Mouse (Mus musculus): ENCODE measurements around the gene Fam185a. TPM values are rescaled to one million over a fixed set of nuclear protein-coding genes. Genes with fewer than 3 reads are reported as not detected.

Fam185a gene
- polyA plus RNA-seq, 1 experiment from 2014 or later, result 6.2 TPM

DNA sequence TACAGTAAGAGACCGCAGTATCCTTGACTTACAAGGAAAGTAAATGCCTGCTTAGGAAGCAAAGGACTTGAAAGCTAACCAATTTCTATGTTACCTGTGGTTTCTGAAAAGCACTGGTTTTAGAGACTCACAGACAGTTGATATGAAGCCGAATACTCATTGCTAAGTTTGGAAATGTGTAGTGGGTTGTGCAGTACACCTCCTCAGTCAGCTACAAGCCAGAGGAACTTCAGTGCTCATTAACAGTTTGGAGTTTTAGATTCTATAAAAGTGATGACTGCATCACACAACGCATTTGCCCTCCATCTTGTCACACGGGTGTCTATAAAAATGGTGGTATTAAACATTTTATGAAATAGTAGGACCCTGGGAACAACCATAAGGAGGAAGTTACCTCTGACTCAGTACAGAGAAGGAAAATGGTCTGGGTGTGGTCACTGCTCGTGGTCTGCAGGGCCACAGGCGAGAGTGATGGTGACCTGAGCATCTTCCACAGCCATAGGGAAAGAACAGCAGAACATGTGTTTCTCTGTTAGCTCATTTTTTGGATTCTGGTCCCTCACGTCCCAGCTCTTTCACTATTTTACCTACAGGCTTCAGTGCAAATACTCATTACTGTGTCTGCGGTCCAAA lies 60.6 kb downstream of the Fam185a start:
- 90% methylated on average over 8 of the region's 8 CpGs for WGBS
- H3K27ac ChIP-seq, result no peak overlapping the region
- H3K4me3 ChIP-seq (replicated peaks), result no peak overlapping the region
- no peaks in the 10 kb centered on the region for H3K4me1 ChIP-seq
- no peak overlapping the region for H3K4me2 ChIP-seq
- H3K9me3 ChIP-seq (replicated peaks), result no peaks in the 10 kb centered on the region
- ATAC-seq (replicated peaks; ENCODE audit: low FRiP score), result no peak
- H3K36me3 ChIP-seq, result no peaks in the 10 kb centered on the region
- H3K27me3 ChIP-seq, result no peaks in the 10 kb centered on the region
- no peak overlapping the region for H3K9ac ChIP-seq

DNA sequence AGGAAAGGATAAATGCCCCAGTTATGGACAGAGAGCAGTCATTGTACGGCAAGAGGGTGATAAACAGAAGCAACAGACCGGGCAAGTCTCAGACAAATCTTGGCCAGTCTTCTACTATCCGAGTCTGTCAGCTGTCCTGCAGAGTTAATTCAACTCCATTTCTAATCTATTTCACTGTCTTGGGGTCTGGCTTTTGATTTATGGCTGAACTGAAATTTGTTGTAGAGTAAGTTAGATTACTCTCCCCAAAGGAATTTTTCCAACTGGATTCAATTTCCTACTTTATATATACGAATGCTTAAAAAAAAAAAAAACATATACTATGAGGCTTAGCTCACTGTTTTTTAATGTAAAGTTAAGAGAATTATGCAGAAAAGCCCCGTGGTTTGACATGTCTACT lies 62.0 kb downstream of the Fam185a start:
- 68% methylated on average over 5 of the region's 5 CpGs for WGBS
- Histone ChIP-seq H3K27ac (no peak overlapping the region), H3K9me3 (replicated peaks) (no peaks in the 10 kb centered on the region), H3K27me3 (no peaks in the 10 kb centered on the region), H3K4me3 (replicated peaks) (no peak overlapping the region), H3K36me3 (no peaks in the 10 kb centered on the region), H3K4me1 (no peaks in the 10 kb centered on the region), H3K4me2 (no peak overlapping the region), H3K9ac (no peak overlapping the region)
- no peak for ATAC-seq (replicated peaks; ENCODE audit: low FRiP score)

DNA sequence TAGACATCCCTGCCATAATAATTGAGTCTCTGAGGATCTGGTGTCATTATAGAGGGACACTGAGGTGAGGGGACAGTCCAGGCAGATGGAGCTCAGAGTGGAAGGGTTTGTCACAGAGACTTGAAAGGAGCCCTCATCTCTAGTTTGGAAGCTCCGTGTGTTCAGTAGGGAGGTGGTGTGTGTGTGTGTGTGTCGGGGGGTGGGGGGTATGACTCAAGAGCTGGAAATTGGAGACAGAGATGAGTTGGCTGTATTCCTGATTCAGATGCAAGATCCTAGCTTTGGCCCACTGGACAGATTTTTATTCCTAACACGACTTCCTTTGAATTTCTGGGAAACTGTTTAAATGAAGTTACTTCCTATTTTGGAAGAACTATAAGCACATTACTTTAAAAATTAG lies 62.5 kb downstream of the Fam185a start:
- Histone ChIP-seq H3K27ac (no peak overlapping the region), H3K4me1 (no peaks in the 10 kb centered on the region), H3K36me3 (no peaks in the 10 kb centered on the region), H3K27me3 (no peaks in the 10 kb centered on the region), H3K9ac (no peak overlapping the region), H3K9me3 (replicated peaks) (no peaks in the 10 kb centered on the region), H3K4me2 (no peak overlapping the region), H3K4me3 (replicated peaks) (no peak overlapping the region)
- 73% methylated on average over 3 of the region's 3 CpGs for WGBS
- no peak for ATAC-seq (replicated peaks; ENCODE audit: low FRiP score)

DNA sequence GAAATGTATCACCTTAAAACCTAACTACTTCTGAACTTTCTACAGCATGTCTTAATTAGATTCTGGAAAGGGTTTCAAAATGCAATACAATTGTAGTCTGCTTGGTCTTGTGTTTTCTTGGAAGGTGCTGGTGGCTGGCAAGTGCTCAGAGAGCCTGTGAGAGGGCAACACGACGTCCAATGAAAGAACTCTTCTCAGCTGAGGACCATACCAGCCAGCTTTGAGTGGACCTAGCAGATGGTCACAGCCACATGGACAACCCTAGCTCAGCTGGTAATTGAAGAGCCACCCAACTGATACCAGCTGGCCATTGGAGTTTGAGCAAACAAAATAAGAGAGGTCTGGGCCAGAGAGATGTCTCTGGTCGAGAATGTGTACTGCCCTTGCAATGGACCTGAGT lies 63.0 kb downstream of the Fam185a start:
- Histone ChIP-seq H3K9ac (no peak overlapping the region), H3K9me3 (replicated peaks) (no peaks in the 10 kb centered on the region), H3K36me3 (no peaks in the 10 kb centered on the region), H3K4me3 (replicated peaks) (no peak overlapping the region), H3K4me1 (no peaks in the 10 kb centered on the region), H3K27me3 (no peaks in the 10 kb centered on the region), H3K4me2 (no peak overlapping the region), H3K27ac (no peak overlapping the region)
- WGBS, result 88% methylated on average over 3 of the region's 3 CpGs
- ATAC-seq (replicated peaks; ENCODE audit: low FRiP score), result no peak

DNA sequence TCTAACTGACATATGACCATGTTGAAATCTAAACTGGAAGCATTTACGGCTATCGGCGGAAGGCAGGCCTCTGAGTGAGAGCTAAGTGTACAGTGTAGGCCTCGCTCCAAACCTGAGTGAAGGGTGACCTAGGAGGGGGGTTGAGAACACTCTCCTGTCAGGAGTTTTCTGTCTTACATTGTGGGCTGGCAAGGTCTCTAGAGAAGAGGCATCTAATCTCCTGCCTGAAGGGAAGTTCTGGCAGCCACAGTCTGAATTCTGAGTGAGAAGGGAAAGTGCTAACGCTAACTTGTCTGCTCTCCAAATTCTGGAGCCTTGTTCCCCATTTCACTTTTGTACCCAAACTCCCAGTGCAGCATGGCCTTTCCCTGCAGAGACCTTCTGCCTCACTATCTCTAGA lies 63.7 kb downstream of the Fam185a start:
- Histone ChIP-seq H3K9ac (no peak overlapping the region), H3K36me3 (no peaks in the 10 kb centered on the region), H3K9me3 (replicated peaks) (no peaks in the 10 kb centered on the region), H3K4me2 (no peak overlapping the region), H3K4me1 (no peaks in the 10 kb centered on the region), H3K27me3 (no peaks in the 10 kb centered on the region), H3K27ac (no peak overlapping the region), H3K4me3 (replicated peaks) (no peak overlapping the region)
- no peak for ATAC-seq (replicated peaks; ENCODE audit: low FRiP score)
- 91% methylated on average over 5 of the region's 5 CpGs for WGBS

DNA sequence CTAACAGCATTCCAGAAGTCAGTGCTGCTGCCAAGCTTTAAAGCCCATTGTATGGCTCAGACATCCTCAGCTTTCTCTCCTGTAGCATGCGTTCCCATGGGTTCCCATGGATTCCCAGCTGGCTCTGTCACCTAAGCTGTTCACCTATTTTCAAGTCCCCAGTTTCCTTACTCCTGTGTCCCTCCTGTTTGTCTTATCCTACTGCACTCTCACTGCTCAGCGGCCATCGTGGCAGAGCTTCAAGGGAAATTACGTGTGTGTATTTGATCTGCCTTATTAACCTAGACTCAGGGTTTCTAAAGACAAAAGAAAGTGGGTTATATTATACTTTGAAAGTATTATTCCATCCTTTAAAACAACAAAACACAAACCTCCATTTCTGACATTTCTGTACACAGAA lies 64.4 kb downstream of the Fam185a start:
- ATAC-seq (replicated peaks; ENCODE audit: low FRiP score), result no peak
- H3K4me3 ChIP-seq (replicated peaks), result no peak overlapping the region
- no peak overlapping the region for H3K27ac ChIP-seq
- 69% methylated on average over 4 of the region's 4 CpGs for WGBS
- H3K27me3 ChIP-seq, result no peaks in the 10 kb centered on the region
- no peak overlapping the region for H3K4me2 ChIP-seq
- no peaks in the 10 kb centered on the region for H3K9me3 ChIP-seq (replicated peaks)
- no peaks in the 10 kb centered on the region for H3K36me3 ChIP-seq
- no peaks in the 10 kb centered on the region for H3K4me1 ChIP-seq
- H3K9ac ChIP-seq, result no peak overlapping the region

DNA sequence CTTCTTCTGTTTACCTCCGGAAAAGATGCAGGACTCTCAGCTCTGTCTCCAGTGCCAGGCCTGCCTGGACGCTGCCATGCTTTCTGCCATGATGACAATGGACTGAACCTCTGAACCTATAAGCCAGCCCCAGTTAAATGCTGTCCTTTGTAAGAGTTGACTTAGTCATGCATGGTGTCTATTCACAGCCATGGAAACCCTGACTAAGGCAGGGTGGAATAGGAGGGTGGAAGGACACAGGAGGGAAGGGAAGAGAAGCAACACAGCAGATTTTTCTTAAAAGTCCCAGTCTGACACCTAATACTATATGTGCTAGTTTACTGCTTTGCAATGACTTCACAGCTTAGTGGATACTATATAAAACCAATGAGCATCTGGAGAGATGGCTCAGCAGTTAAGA lies 66.7 kb downstream of the Fam185a start:
- ATAC-seq (replicated peaks; ENCODE audit: low FRiP score), result no peak
- 71% methylated on average over 2 of the region's 2 CpGs for WGBS

DNA sequence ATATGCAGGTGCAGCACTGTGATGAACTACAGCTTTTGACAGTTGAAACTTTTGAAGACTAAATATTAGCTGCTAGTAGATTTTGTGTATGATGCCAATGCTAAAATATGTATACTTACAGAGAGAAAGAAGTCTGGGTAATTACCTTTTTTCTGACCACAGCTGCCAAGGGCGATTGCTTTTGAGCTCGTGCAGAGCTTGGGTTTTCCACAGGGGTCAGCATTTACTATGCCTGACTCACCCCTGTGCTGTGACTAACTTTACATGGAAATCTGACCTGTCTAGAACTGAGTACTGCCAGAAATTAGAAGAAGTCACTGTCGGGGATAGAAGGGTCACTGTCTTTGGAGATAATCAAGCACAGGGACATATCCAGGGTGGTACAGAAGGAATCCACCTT lies 67.5 kb downstream of the Fam185a start:
- Histone ChIP-seq H3K4me3 (replicated peaks) (no peak overlapping the region), H3K27me3 (no peaks in the 10 kb centered on the region), H3K9me3 (replicated peaks) (no peaks in the 10 kb centered on the region), H3K4me1 (no peaks in the 10 kb centered on the region), H3K27ac (no peak overlapping the region), H3K9ac (no peak overlapping the region), H3K4me2 (no peak overlapping the region), H3K36me3 (no peaks in the 10 kb centered on the region)
- ATAC-seq (replicated peaks; ENCODE audit: low FRiP score), result no peak
- WGBS, result 62% methylated on average over 3 of the region's 3 CpGs

More for the DNA sequence above, 66.7 kb downstream of the Fam185a start:
- Histone ChIP-seq H3K4me2 (no peak overlapping the region), H3K36me3 (no peaks in the 10 kb centered on the region), H3K4me1 (no peaks in the 10 kb centered on the region), H3K27me3 (no peaks in the 10 kb centered on the region), H3K4me3 (replicated peaks) (no peak overlapping the region), H3K9ac (no peak overlapping the region), H3K9me3 (replicated peaks) (no peaks in the 10 kb centered on the region), H3K27ac (no peak overlapping the region)

DNA sequence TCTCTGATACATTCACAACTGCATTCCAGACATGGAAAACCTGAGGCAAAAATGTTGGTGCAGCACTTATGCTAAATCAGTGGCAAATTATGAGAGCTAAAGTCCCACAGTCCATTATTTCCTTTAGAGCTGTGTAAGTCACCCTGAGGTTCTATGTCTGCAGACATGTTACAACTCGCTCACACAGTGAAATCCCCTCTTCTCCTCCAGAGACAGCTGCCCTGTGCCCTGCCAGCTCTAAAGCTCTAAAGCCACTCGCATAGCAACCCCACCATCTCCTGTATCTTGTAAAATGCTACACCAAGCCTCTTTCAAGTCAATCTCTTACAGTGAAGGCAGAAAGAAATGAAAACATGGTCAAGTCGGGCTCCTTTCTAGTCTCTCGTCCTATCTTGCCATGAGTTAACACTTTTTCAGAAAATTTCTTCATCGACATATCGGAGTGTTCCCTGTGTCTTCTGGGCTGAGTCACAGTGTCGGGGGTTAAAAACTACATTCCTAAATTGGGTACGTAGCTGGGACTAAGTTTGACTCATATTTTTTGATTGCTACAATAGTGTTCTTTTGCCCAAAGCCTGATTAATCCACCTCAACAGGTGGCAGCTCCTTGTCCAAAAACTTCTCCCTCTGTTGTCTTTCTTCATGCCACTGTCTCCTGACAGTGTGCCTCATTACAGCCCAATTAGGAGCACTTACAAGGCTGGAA lies 68.7 kb downstream of the Fam185a start:
- Histone ChIP-seq H3K4me2 (no peak overlapping the region), H3K27me3 (no peaks in the 10 kb centered on the region), H3K9me3 (replicated peaks) (no peaks in the 10 kb centered on the region), H3K36me3 (no peaks in the 10 kb centered on the region), H3K9ac (no peak overlapping the region), H3K4me1 (no peaks in the 10 kb centered on the region), H3K27ac (no peak overlapping the region), H3K4me3 (replicated peaks) (no peak overlapping the region)
- ATAC-seq (replicated peaks; ENCODE audit: low FRiP score), result no peak
- 82% methylated on average over 8 of the region's 8 CpGs for WGBS

DNA sequence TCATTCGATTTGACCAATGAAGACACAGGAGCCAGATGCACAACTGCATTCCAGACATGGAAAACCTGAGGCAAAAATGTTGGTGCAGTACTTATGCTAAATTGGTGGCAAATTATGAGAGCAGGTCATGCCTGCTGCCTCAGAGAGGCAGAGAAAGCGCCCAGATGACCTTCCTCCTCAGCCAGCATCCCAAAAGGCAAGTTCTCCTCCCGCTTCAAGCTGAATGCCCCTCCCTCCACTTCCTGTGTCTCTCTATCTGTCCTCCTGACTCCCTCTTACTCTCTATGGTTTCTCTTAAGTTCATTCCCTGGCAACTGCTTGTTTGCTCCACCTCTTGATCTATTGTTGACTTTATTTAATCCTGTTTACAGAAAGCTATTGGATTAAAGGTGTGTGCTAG lies 70.0 kb downstream of the Fam185a start:
- no peaks in the 10 kb centered on the region for H3K27me3 ChIP-seq
- H3K4me3 ChIP-seq (replicated peaks), result no peak overlapping the region
- no peak overlapping the region for H3K9ac ChIP-seq
- H3K36me3 ChIP-seq, result no peaks in the 10 kb centered on the region
- no peaks in the 10 kb centered on the region for H3K9me3 ChIP-seq (replicated peaks)
- no peak overlapping the region for H3K27ac ChIP-seq
- H3K4me2 ChIP-seq, result no peak overlapping the region
- 0 out of 2 replicates have a peak, but pooled peaks cover 5% of the 10 kb centered on the region for H3K4me1 ChIP-seq
- no peak for ATAC-seq (replicated peaks; ENCODE audit: low FRiP score)
- WGBS, result 52% methylated on average over 3 of the region's 3 CpGs

DNA sequence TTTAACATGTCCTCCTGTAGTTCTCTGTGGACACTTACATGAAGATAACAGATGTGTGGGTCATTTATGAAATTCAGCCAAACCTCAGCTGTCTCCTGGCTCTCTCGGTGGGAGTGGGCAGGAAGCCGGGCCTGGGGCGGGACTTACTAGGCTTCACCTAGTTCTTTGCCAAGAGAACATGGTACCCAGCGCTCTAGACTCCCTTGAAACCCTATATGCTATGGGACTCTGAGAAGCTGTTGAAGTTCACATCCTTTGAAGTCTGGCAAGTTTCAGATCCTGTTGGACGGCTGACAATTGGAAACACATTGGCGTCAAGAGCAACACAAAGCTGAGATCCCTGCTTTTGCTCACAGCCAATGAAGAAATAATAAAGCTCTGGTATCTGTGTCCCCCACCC lies 71.6 kb downstream of the Fam185a start:
- H3K9ac ChIP-seq, result no peak overlapping the region
- 55% methylated on average over 6 of the region's 6 CpGs for WGBS
- no peaks in the 10 kb centered on the region for H3K27me3 ChIP-seq
- no peak for ATAC-seq (replicated peaks; ENCODE audit: low FRiP score)
- H3K4me1 ChIP-seq, result 0 out of 2 replicates have a peak, but pooled peaks cover 14% of the 10 kb centered on the region
- no peaks in the 10 kb centered on the region for H3K36me3 ChIP-seq
- no peak overlapping the region for H3K27ac ChIP-seq
- H3K9me3 ChIP-seq (replicated peaks), result no peaks in the 10 kb centered on the region
- H3K4me2 ChIP-seq, result no peak overlapping the region
- no peak overlapping the region for H3K4me3 ChIP-seq (replicated peaks)

DNA sequence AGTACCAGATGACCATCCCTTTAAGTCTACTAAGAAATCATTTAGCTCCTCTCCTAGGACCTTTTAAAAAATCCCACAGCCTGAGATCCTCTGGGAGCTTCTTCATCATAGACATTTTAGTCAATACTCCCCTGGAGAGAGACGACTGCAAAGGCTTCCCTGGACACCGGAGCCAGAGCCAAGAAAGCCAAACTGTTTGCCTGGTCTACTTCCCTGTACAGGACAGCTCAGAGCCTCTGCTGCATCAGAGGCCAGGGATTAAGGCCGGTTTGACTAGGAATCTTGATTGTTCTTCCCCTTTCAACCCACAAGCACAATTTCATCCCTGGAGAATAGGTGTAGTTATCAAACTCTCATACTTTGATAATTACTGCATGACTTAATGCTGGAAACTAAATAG lies 72.1 kb downstream of the Fam185a start:
- Histone ChIP-seq H3K27ac (no peak overlapping the region), H3K27me3 (no peaks in the 10 kb centered on the region), H3K4me3 (replicated peaks) (no peak overlapping the region), H3K36me3 (no peaks in the 10 kb centered on the region), H3K9me3 (replicated peaks) (no peaks in the 10 kb centered on the region), H3K9ac (no peak overlapping the region), H3K4me2 (no peak overlapping the region), H3K4me1 (0 out of 2 replicates have a peak, but pooled peaks cover 14% of the 10 kb centered on the region)
- 68% methylated on average over 3 of the region's 3 CpGs for WGBS
- no peak for ATAC-seq (replicated peaks; ENCODE audit: low FRiP score)

DNA sequence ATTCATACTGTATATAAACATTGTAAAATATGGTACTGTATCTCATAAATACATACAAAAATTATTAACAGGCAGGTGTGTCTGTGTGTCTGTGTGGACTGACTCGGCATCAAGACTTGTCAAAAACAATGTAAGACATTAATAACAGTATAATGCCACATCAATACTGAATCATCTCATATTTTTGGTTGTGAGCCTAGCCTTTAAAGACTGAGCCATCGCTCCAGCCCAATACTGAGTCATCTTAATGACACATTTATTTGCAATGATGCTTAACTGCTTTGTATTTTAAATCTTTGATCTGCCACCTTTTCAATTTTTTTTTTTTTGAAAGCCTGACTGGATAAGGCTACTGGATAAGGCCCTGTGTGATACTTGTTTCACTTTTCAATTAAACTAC lies 73.7 kb downstream of the Fam185a start:
- no peaks in the 10 kb centered on the region for H3K27me3 ChIP-seq
- no peaks in the 10 kb centered on the region for H3K36me3 ChIP-seq
- 89% methylated on average over 2 of the region's 2 CpGs for WGBS
- no peak for ATAC-seq (replicated peaks; ENCODE audit: low FRiP score)
- 0 out of 2 replicates have a peak, but pooled peaks cover 14% of the 10 kb centered on the region for H3K4me1 ChIP-seq
- no peak overlapping the region for H3K4me2 ChIP-seq
- no peak overlapping the region for H3K9ac ChIP-seq
- H3K4me3 ChIP-seq (replicated peaks), result no peak overlapping the region
- no peaks in the 10 kb centered on the region for H3K9me3 ChIP-seq (replicated peaks)
- H3K27ac ChIP-seq, result no peak overlapping the region
